Mouse (Mus musculus): ENCODE data around the gene Cdadc1. TPM values are rescaled to one million over a fixed set of nuclear protein-coding genes. Genes with fewer than 3 reads are reported as not detected.
A peak's percentile ranks its signal among the peaks of the same experiment; 100 is the strongest.

Gene Cdadc1
- polyA plus RNA-seq, 1 experiment from 2014 or later, result 32.0 TPM

DNA sequence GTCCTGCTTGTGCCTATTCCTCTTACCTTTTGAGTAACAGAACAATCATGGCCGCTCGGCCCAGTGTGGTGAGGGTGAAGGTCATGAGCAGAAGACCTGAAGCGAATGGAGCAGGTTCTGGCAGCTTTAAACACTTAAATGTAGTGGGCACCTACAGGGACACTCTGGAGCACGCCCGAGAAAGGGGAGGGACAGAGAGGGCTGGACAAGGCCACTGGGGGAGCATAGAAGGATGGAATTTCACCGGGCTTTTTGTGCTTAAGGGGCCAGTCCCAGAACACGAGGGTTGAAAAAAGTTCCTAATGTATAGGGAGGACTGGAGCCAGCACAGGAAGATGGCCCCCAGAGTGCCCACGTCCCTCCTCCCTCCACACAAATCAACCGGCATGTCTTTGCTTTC lies 36.2 kb upstream of the Cdadc1 start:
- Histone ChIP-seq H3K27ac (replicated peaks; ENCODE audit: low read depth, low read length) (no peak overlapping the region), H3K27me3 (ENCODE audit: control insufficient read depth, insufficient read depth, low read length) (no peaks in the 10 kb centered on the region), H3K9me3 (replicated peaks; ENCODE audit: control insufficient read depth, low read length) (no peaks in the 10 kb centered on the region), H3K4me3 (ENCODE audit: low read depth, low read length) (no peak overlapping the region), H3K4me1 (ENCODE audit: control insufficient read depth, insufficient read depth, low read length) (no peaks in the 10 kb centered on the region; the same call in 1 of the 2 replicates), H3K4me2 (ENCODE audit: low read depth, low read length) (no peak overlapping the region), H3K9ac (replicated peaks; ENCODE audit: low read length) (no peak overlapping the region), H3K36me3 (replicated peaks; ENCODE audit: control insufficient read depth, insufficient read depth, low read depth, low read length) (no peaks in the 10 kb centered on the region; the same call in 1 of the 2 replicates)
- WGBS, result 73% methylated on average over 9 of the region's 9 CpGs
- DNase-seq (ENCODE audit: low spot score) (no peak), ATAC-seq (replicated peaks; ENCODE audit: insufficient number of reproducible peaks, low FRiP score, low TSS enrichment, low read depth) (no peak)

DNA sequence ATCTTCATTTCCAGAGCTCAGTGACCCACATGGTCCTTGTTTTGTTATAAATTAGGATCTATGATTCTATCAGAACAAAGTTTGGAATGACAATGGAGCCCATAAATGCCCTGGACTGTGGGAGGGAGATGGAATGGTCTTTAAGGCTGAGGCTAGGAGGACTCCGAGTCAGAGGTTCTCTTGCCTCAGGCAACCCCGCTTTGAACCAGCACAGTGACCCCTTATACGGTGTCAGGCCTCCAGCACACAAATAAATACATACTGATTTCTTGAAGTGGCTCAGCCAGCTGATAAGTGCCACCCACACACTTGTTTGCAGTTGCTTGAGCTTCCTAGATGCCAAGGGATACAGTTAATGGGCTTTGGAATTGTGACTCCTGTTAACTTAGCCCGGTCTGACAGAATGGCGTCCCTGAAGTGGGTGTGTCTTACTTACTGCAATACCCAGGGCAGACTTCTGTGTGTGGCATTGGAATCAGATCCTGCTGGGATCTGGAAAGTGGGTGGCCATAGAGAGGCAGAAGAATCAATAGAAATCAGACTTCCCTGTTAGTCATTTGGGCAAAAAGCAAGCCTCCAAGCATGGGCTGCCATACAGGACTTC lies 35.6 kb upstream of the Cdadc1 start:
- ATAC-seq (replicated peaks; ENCODE audit: insufficient number of reproducible peaks, low FRiP score, low TSS enrichment, low read depth) (no peak), DNase-seq (ENCODE audit: low spot score) (no peak)
- no peaks in the 10 kb centered on the region for H3K27me3 ChIP-seq (ENCODE audit: control insufficient read depth, insufficient read depth, low read length)
- no peak overlapping the region for H3K9ac ChIP-seq (replicated peaks; ENCODE audit: low read length)
- H3K4me1 ChIP-seq (ENCODE audit: control insufficient read depth, insufficient read depth, low read length), result no peaks in the 10 kb centered on the region; the same call in 1 of the 2 replicates
- H3K27ac ChIP-seq (replicated peaks; ENCODE audit: low read depth, low read length), result no peak overlapping the region
- WGBS, result 66% methylated on average over 5 of the region's 5 CpGs
- H3K9me3 ChIP-seq (replicated peaks; ENCODE audit: control insufficient read depth, low read length), result no peaks in the 10 kb centered on the region
- H3K36me3 ChIP-seq (replicated peaks; ENCODE audit: control insufficient read depth, insufficient read depth, low read depth, low read length), result no peaks in the 10 kb centered on the region; the same call in 1 of the 2 replicates
- no peak overlapping the region for H3K4me2 ChIP-seq (ENCODE audit: low read depth, low read length)
- no peak overlapping the region for H3K4me3 ChIP-seq (ENCODE audit: low read depth, low read length)

DNA sequence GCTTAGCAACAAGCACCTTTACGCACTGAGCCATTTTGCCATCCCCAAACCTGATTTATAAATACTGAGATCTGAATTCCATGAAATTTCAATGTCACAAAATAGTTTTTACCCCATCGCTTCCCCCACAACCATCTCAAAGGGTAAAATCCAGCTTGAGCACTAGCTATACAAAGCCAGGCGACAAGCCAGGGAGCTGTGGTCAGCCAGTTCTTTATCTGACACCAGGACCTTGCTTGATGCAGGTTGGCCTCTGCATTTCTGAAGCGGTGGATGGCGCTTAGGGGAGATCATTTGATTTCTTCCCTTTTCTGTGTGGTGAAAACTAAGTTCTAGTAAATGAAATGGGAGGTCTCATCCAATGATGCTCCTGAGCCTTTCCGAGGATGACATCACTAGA lies 34.3 kb upstream of the Cdadc1 start:
- Histone ChIP-seq H3K9me3 (replicated peaks; ENCODE audit: control insufficient read depth, low read length) (no peaks in the 10 kb centered on the region), H3K27me3 (ENCODE audit: control insufficient read depth, insufficient read depth, low read length) (no peaks in the 10 kb centered on the region), H3K4me1 (ENCODE audit: control insufficient read depth, insufficient read depth, low read length) (no peaks in the 10 kb centered on the region; the same call in 1 of the 2 replicates), H3K36me3 (replicated peaks; ENCODE audit: control insufficient read depth, insufficient read depth, low read depth, low read length) (no peaks in the 10 kb centered on the region; the same call in 1 of the 2 replicates), H3K27ac (replicated peaks; ENCODE audit: low read depth, low read length) (no peak overlapping the region), H3K9ac (replicated peaks; ENCODE audit: low read length) (no peak overlapping the region), H3K4me2 (ENCODE audit: low read depth, low read length) (no peak overlapping the region), H3K4me3 (ENCODE audit: low read depth, low read length) (no peak overlapping the region)
- 88% methylated on average over 6 of the region's 6 CpGs for WGBS
- ATAC-seq (replicated peaks; ENCODE audit: insufficient number of reproducible peaks, low FRiP score, low TSS enrichment, low read depth) (no peak), DNase-seq (ENCODE audit: low spot score) (no peak)

DNA sequence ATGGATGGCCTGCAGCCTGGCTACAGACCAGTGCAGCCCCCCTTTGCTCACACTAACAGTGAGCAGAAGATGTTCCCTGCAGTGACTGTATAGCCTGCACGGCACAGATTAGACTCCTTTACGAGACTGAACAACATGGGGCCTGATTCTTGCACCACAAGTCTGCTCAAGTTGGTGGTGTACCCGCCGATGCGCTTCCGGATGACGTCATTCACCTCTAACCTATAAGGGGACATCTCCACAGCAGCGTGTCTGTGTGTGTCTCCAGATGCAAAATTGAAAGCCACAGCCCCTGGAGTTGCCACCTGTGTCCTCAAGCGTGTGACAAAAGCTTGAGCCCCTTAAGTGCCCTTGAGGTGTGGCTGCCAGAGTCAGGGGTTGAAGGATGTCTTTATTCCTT lies 32.3 kb upstream of the Cdadc1 start:
- DNase-seq (ENCODE audit: low spot score), result no peak
- 88% methylated on average over 9 of the region's 9 CpGs for WGBS
- Histone ChIP-seq H3K27ac (replicated peaks; ENCODE audit: low read depth, low read length) (no peak overlapping the region), H3K4me1 (ENCODE audit: control insufficient read depth, insufficient read depth, low read length) (no peaks in the 10 kb centered on the region; the same call in 1 of the 2 replicates), H3K36me3 (replicated peaks; ENCODE audit: control insufficient read depth, insufficient read depth, low read depth, low read length) (no peaks in the 10 kb centered on the region; the same call in 1 of the 2 replicates), H3K4me2 (ENCODE audit: low read depth, low read length) (no peak overlapping the region), H3K4me3 (ENCODE audit: low read depth, low read length) (no peak overlapping the region), H3K27me3 (ENCODE audit: control insufficient read depth, insufficient read depth, low read length) (no peaks in the 10 kb centered on the region), H3K9ac (replicated peaks; ENCODE audit: low read length) (no peak overlapping the region), H3K9me3 (replicated peaks; ENCODE audit: control insufficient read depth, low read length) (no peaks in the 10 kb centered on the region)
- ATAC-seq (replicated peaks; ENCODE audit: insufficient number of reproducible peaks, low FRiP score, low TSS enrichment, low read depth), result no peak

DNA sequence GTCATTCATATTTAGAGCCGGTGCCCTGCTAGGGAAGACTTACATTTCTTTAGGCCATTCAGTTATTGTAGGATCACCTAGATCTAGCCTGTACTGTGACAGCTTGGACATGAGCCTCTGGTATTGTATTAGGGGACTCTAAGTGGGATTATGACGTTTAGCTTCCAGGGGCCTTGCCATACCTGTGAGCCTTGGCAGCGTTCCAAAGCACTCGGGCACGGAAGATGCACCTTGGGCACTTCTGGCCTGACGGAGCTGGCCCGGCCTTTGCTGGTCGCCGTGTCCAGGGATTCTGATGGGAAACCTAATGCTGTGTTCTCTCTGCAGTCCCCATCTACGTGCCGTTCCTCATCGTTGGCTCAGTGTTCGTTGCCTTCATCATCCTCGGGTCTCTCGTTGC lies 31.5 kb upstream of the Cdadc1 start:
- Histone ChIP-seq H3K27me3 (ENCODE audit: control insufficient read depth, insufficient read depth, low read length) (no peaks in the 10 kb centered on the region), H3K4me3 (ENCODE audit: low read depth, low read length) (no peak overlapping the region), H3K27ac (replicated peaks; ENCODE audit: low read depth, low read length) (no peak overlapping the region), H3K4me1 (ENCODE audit: control insufficient read depth, insufficient read depth, low read length) (no peaks in the 10 kb centered on the region; the same call in 1 of the 2 replicates), H3K36me3 (replicated peaks; ENCODE audit: control insufficient read depth, insufficient read depth, low read depth, low read length) (no peaks in the 10 kb centered on the region; the same call in 1 of the 2 replicates), H3K9me3 (replicated peaks; ENCODE audit: control insufficient read depth, low read length) (no peaks in the 10 kb centered on the region), H3K4me2 (ENCODE audit: low read depth, low read length) (no peak overlapping the region), H3K9ac (replicated peaks; ENCODE audit: low read length) (no peak overlapping the region)
- DNase-seq (ENCODE audit: low spot score), result no peak
- ATAC-seq (replicated peaks; ENCODE audit: insufficient number of reproducible peaks, low FRiP score, low TSS enrichment, low read depth), result no peak
- WGBS, result 88% methylated on average over 15 of the region's 15 CpGs

DNA sequence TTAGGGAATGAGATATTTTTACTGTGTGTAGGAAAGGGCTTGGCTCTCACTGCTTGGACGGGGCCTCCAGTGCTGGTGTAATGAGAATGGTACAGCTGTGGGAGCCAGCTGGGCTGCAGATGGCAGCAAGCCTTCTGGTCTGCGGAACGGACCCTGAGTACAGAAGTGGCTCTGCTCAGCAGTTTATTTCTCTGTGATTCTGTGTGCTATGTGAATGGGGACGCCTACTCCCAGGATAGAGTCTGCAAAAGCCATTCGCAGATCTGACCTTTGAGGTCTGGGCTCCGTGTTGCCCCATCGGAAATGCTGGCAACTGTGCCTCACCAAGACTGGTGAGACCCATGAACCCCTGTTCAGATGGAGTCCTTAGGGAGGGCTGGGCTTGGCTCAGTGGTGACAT lies 30.1 kb upstream of the Cdadc1 start:
- Histone ChIP-seq H3K9me3 (replicated peaks; ENCODE audit: control insufficient read depth, low read length) (no peaks in the 10 kb centered on the region), H3K4me1 (ENCODE audit: control insufficient read depth, insufficient read depth, low read length) (no peaks in the 10 kb centered on the region; the same call in 1 of the 2 replicates), H3K36me3 (replicated peaks; ENCODE audit: control insufficient read depth, insufficient read depth, low read depth, low read length) (no peaks in the 10 kb centered on the region; the same call in 1 of the 2 replicates), H3K27me3 (ENCODE audit: control insufficient read depth, insufficient read depth, low read length) (no peaks in the 10 kb centered on the region; the same call in 1 of the 2 replicates), H3K4me3 (ENCODE audit: low read depth, low read length) (peak overlapping the region; percentile 65), H3K4me2 (ENCODE audit: low read depth, low read length) (peak overlapping the region; percentile 82), H3K27ac (replicated peaks; ENCODE audit: low read depth, low read length) (no peak overlapping the region), H3K9ac (replicated peaks; ENCODE audit: low read length) (peak overlapping the region; percentile 40)
- peak; percentile 67 for DNase-seq (ENCODE audit: low spot score)
- 20% methylated on average over 7 of the region's 7 CpGs for WGBS
- ATAC-seq (replicated peaks; ENCODE audit: insufficient number of reproducible peaks, low FRiP score, low TSS enrichment, low read depth), result no peak

DNA sequence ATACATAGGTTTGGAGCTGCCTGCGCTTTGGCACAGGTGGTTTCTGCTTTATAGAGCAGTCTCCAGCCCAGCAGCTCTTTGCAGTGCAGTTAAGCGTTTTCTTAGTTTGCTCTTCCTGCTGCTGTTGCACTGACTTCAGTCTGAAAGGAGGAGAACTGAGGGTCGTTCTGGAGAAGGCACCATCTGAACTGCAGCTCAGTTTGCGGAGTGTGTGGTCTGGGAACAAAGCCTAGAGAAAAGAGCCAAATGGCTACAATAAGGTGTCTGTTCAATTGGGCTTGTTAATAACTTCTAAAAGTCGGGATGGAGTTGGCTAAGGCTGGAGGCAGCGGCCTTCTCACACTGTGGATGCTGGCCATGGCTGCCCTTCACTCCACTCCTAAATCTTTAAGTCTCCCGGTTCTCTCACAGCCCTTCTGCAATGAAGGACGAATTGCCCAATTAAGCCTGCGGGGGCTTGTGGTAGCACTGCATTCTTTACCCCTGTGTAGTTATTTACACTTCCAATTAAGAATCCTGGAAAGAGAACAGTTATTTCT lies 29.5 kb upstream of the Cdadc1 start:
- no peak for ATAC-seq (replicated peaks; ENCODE audit: insufficient number of reproducible peaks, low FRiP score, low TSS enrichment, low read depth)
- DNase-seq (ENCODE audit: low spot score), result no peak
- WGBS, result 13% methylated on average over 9 of the region's 9 CpGs
- no peaks in the 10 kb centered on the region for H3K9me3 ChIP-seq (replicated peaks; ENCODE audit: control insufficient read depth, low read length)
- peak overlapping the region; percentile 75 for H3K9ac ChIP-seq (replicated peaks; ENCODE audit: low read length)
- H3K27ac ChIP-seq (replicated peaks; ENCODE audit: low read depth, low read length), result no peak overlapping the region
- H3K4me1 ChIP-seq (ENCODE audit: control insufficient read depth, insufficient read depth, low read length), result no peaks in the 10 kb centered on the region; the same call in 1 of the 2 replicates
- H3K27me3 ChIP-seq (ENCODE audit: control insufficient read depth, insufficient read depth, low read length), result no peaks in the 10 kb centered on the region; the same call in 1 of the 2 replicates
- H3K4me2 ChIP-seq (ENCODE audit: low read depth, low read length), result peak overlapping the region; percentile 82
- peak overlapping the region; percentile 65 for H3K4me3 ChIP-seq (ENCODE audit: low read depth, low read length)
- H3K36me3 ChIP-seq (replicated peaks; ENCODE audit: control insufficient read depth, insufficient read depth, low read depth, low read length), result no peaks in the 10 kb centered on the region; the same call in 1 of the 2 replicates

DNA sequence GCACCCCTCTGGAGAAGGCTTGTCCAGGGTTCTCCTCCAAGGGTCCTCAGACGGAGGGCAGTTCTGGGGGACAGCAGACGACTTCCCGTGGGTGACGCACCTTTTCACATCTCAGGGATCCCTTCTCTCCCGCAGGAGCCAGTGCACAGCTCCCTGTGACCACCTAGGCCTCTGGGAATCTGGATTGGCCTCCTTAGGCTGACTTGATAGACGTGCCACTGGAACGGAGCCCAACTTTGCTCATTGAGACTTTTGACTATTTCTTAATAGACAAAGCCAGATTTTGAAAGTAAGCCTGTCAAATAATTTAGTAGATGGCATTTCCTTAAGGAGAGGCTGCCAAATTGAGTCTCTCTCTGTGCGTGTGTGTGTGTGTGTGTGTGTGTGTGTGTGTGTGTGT lies 29.0 kb upstream of the Cdadc1 start:
- ATAC-seq (replicated peaks; ENCODE audit: insufficient number of reproducible peaks, low FRiP score, low TSS enrichment, low read depth) (no peak), DNase-seq (ENCODE audit: low spot score) (no peak)
- 12% methylated on average over 8 of the region's 8 CpGs for WGBS
- Histone ChIP-seq H3K4me3 (ENCODE audit: low read depth, low read length) (peak overlapping the region; percentile 65), H3K4me2 (ENCODE audit: low read depth, low read length) (peak overlapping the region; percentile 82), H3K9ac (replicated peaks; ENCODE audit: low read length) (peak overlapping the region; percentile 75), H3K4me1 (ENCODE audit: control insufficient read depth, insufficient read depth, low read length) (no peaks in the 10 kb centered on the region; the same call in 1 of the 2 replicates), H3K9me3 (replicated peaks; ENCODE audit: control insufficient read depth, low read length) (no peaks in the 10 kb centered on the region), H3K27me3 (ENCODE audit: control insufficient read depth, insufficient read depth, low read length) (no peaks in the 10 kb centered on the region; the same call in 1 of the 2 replicates), H3K27ac (replicated peaks; ENCODE audit: low read depth, low read length) (no peak overlapping the region), H3K36me3 (replicated peaks; ENCODE audit: control insufficient read depth, insufficient read depth, low read depth, low read length) (no peaks in the 10 kb centered on the region; the same call in 1 of the 2 replicates)

All from embryonic facial prominence, embryonic 11.5 days (tissue).